Mouse (Mus musculus) embryonic facial prominence, embryonic 15.5 days (tissue): ENCODE results near the gene Taf1b. TPM values are rescaled to one million over a fixed set of nuclear protein-coding genes. Genes with fewer than 3 reads are reported as not detected.

Experiments
- ATAC-seq: fragments of 200-750 bp; cut with Nextera tagmentation; 2 replicates; pipeline ENCODE4 v1.8.0; 2017; ENCODE audit warnings: low read depth, moderate TSS enrichment; ENCODE audit not compliant: insufficient number of reproducible peaks, low FRiP score, low TSS enrichment
- H3K27ac ChIP-seq: fragments of 300-500 bp; sonication (generic); replicated peaks from 2 replicates; pipeline ENCODE4 v1.5.1; 2015; ENCODE audit warnings: mild to moderate bottlenecking, inconsistent platforms
- H3K27me3 ChIP-seq: fragments of 300-500 bp; sonication (generic); 2 replicates; pipeline ENCODE4 v1.6.1; 2015; ENCODE audit warnings: inconsistent platforms
- H3K36me3 ChIP-seq: fragments of 300-500 bp; sonication (generic); 2 replicates; pipeline ENCODE4 v1.6.1; 2015; ENCODE audit warnings: mild to moderate bottlenecking, inconsistent platforms
- H3K4me1 ChIP-seq: fragments of 300-500 bp; sonication (generic); 2 replicates; pipeline ENCODE4 v1.6.1; 2015; ENCODE audit warnings: inconsistent platforms
- H3K4me2 ChIP-seq: fragments of 300-500 bp; sonication (generic); replicated peaks from 2 replicates; pipeline ENCODE4 v1.6.1; 2015; ENCODE audit warnings: mild to moderate bottlenecking, inconsistent platforms
- H3K4me3 ChIP-seq: fragments of 300-500 bp; sonication (generic); replicated peaks from 2 replicates; pipeline ENCODE4 v1.5.1; 2015; ENCODE audit warnings: mild to moderate bottlenecking, inconsistent platforms
- H3K9ac ChIP-seq: fragments of 300-500 bp; sonication (generic); 2 replicates; pipeline ENCODE4 v1.6.1; 2015; ENCODE audit warnings: inconsistent platforms
- H3K9me3 ChIP-seq: fragments of 300-500 bp; sonication (generic); replicated peaks from 2 replicates; pipeline ENCODE4 v1.6.1; 2016; ENCODE audit warnings: inconsistent platforms
- WGBS: fragments of 180-500 bp; shearing (Covaris S2); methylation state at CpG from one replicate; pipeline ENCODE4 v1.1.7; 2015; 5-methylcytosine and 5-hydroxymethylcytosine counted together
- polyA plus RNA-seq: library from polyadenylated mRNA; unstranded; fragments of >200 nt; fragmentation: Nextera tagmentation; extraction: Ambion mirVana; gene quantifications from 2 replicates; pipeline ENCODE4 v1.2.1, GENCODE M21; 2015

The Taf1b gene
- polyA plus RNA-seq, 1 experiment from 2014 or later: 25.8 TPM

DNA sequence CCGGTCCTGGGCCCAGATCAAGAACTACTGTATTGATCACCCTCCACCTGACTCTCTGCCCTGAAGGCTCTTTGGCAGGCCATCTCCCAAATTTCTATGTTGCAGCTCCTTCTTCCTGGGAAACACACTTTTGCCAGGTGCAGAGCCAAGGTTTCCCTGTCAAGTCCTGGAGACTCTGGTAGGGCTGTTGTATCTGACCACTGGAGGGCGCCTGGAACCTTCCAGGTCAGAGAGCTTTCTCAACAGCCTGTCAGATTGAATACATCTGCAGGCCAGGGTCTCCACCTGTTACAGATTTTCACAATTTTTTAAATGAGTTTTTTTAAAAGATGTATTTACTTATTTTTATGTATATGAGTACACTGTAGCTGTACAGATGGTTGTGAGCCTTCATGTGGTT is 105.1 kb downstream of the Taf1b start:
- H3K27me3 ChIP-seq: no peaks in the 10 kb centered on the region
- no peak overlapping the region for H3K4me3 ChIP-seq
- peaks cover 16% of the 10 kb centered on the region for H3K4me1 ChIP-seq
- H3K27ac ChIP-seq: no peak overlapping the region
- no peaks in the 10 kb centered on the region for H3K9me3 ChIP-seq
- no peak overlapping the region for H3K9ac ChIP-seq
- H3K4me2 ChIP-seq: no peak overlapping the region
- ATAC-seq: no peak
- 43% methylated on average over 2 of the region's 2 CpGs for WGBS
- H3K36me3 ChIP-seq: no peaks in the 10 kb centered on the region

DNA sequence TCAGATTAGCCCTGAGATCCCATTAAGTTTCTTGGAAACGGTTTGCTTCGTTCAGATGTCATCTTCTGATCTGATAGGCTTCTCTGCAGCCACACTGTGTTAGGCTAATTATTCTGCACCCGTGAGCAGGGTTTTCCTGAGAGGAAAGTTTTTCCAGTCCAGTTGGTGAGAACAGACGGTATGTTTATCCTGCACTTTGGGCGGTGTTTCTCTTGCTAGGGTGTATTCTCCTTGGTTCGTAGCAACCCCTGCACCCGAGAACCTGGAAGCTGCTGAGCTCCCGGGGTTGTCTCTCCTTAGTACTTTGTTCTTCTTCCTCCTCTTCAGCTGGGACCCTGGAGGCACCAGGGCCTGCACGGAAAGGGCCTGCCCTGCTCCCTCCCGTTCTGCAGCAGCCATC is 108.0 kb downstream of the Taf1b start:
- Histone ChIP-seq H3K9me3 (no peaks in the 10 kb centered on the region), H3K4me1 (no peaks in the 10 kb centered on the region), H3K9ac (no peak overlapping the region), H3K4me3 (no peak overlapping the region), H3K4me2 (no peak overlapping the region), H3K27ac (no peak overlapping the region), H3K27me3 (no peaks in the 10 kb centered on the region), H3K36me3 (no peaks in the 10 kb centered on the region)
- no peak for ATAC-seq
- 63% methylated on average over 10 of the region's 10 CpGs for WGBS

Other genes with a start within 250 kb of the Taf1b start
- gene Grhl1, start 73.9 kb downstream of the Taf1b start, polyA plus RNA-seq: 33.1 and 37.8 TPM in 2 replicates
- gene Klf11, start 152.9 kb downstream of the Taf1b start, polyA plus RNA-seq: 13.0 and 13.1 TPM in 2 replicates
- 6.2 and 6.5 TPM in 2 replicates for gene Cys1, start 183.5 kb downstream of the Taf1b start, polyA plus RNA-seq
- gene Rrm2, start 209.9 kb downstream of the Taf1b start, polyA plus RNA-seq: 142 and 158 TPM in 2 replicates